Mouse (Mus musculus) urinary bladder, adult 18-20 months (tissue): ENCODE data around the gene Il21.

Source experiments
- DNase-seq, 2 experiments: peaks; one replicate each; pipeline ENCODE4 v3.0.0; 2022; ENCODE audit warnings: low spot score in 2 of 2, mixed read lengths in 2 of 2

The Il21 gene

DNA sequence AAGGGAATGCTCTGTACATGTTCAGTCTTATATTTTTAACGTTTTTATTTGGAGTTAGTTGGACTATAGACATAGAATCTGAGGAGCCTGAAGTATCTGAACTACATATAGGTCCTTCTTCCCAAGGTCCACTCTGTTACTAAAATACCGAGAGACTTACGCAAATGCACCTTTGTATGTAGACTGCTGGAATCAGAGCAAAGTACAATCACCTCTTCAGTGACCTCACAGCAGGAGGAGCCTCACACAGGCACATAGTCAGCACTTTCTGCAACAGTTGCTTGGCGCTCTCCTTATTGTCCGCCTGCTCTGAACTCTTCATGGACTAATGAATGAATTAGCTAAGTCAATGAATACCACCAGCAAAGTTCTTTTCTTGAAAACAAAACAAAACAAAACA, 34.1 kb downstream of the Il21 start:
- DNase-seq, result no peak

GRCm38 (mm10) chr3:37191953-37192352, 40.5 kb downstream of the Il21 start:
- DNase-seq, result no peak

DNA sequence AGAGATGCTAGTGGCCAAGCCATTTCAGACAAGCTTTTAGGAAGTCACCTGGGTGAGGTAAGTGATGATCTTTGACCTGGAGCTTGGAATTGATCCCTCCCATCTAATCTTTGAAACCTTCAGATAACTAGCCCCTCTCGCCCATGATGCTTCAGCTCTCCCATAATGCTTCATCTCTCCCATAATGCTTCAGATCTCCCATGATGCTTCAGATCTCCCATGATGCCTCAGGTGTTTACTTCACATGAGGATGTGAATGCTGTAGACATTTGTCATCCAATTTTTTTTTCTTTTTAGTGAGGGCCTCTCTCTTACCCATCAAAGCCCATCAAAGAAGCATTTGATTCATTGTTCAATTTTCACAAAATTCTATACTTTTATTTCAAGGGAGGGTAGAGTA, 46.9 kb downstream of the Il21 start:
- DNase-seq, result no peak

GRCm38 (mm10) chr3:37182415-37183269, 49.8 kb downstream of the Il21 start:
- DNase-seq, result no peak

- DNase-seq, result no peak
Measured at GRCm38 (mm10) chr3:37181041-37181440, 51.4 kb downstream of the Il21 start.

GRCm38 (mm10) chr3:37180039-37180743, 52.2 kb downstream of the Il21 start:
- DNase-seq, result no peak

GRCm38 (mm10) chr3:37179472-37179871, 53.0 kb downstream of the Il21 start:
- DNase-seq, result no peak

DNA sequence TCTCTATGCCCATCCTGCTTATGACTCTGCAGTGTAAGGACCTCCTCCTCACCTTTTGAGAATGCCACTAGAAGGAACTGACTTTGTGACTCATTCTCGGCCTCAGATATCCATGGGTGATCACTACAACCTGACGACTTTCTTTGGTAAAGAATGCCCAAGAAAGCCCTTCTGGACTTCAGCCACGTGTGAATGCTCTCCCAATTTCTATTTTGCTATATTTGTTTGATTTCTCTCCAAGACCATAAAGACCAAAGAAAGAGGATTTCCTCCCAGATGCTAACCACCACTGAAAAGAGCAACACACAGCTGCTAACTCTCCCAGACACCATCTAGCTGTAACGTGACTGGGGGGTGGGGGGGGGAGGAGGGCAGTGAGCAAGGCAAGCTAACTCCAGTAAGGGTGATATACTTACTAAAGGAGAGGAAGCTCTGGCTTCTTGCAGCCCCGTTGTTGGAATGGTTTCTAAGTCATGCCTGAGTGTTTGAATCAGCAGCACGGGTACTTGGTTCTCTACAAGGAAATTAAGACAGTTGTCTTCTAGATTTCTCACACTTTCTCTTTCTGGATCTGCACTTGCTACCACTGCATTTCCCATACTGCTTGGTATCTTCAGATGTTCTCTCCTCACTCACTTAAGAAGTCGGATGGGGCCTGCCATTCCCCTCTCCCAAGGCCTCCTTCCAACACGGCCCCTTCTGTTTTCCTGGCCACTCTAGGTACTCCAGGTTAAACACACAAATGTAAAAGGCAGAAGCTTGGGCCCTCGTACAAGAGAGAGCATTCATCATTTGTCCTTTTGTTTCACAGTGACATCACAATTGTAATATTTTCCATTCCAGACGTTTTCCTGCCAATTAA, 57.5 kb downstream of the Il21 start:
- no peak for DNase-seq

DNA sequence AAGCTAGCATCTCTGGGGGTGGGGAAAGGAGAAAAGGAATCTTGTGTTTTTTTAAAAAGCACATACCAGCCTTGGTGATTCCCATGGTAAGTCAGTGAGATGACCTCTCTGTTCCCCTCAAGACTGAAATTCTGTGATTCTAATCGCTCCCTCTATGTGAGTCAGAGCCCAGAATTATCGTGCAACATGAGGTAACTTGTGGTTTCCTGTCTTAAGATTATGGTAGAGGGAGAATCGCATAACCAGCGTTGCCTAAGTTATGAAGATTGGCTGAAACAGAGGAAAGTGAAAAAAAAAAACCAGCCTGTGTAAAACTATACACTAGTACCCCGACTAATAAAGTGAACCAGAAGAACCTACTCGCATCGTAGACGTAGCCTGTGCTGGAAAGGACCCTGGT, 59.2 kb downstream of the Il21 start:
- no peak for DNase-seq
